Mouse (Mus musculus) liver, embryonic 14.5 days (tissue): ENCODE data around the gene Tstd3.

Source experiments
- CTCF ChIP-seq: IDR thresholded peaks from 2 replicates; pipeline ENCODE4 v1.5.1; 2016; ENCODE audit warnings: antibody characterized with exemption, low read depth, control low read depth
- EP300 ChIP-seq: IDR thresholded peaks from 2 replicates; pipeline ENCODE4 v1.6.1; 2016; ENCODE audit warnings: antibody characterized with exemption, low read depth

DNA sequence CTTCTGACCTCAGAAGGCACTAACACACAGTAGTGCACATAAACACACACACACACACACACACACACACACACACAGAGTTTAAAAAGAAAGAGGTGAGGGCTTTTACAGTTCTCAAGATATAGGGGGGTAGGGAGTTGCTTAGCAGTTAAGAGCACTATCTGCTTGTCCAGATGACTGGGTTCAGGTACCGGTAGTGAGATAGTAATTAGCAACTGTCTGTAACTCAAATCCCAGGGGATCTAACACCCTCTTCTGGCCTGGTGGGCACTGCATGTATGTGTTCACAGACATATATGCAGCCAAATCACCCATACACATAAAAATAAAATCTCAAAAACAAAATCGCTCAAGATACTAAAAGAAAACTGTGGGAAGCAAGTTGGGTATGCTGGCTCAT, 34.6 kb upstream of the Tstd3 start:
- TF ChIP-seq CTCF (peak; percentile 17; the same call in 1 of the 2 replicates), EP300 (peak; percentile 70)
